Mouse (Mus musculus) kidney, embryonic 16.5 days (tissue): ENCODE measurements around the gene Arhgap19. TPM values are rescaled to one million over a fixed set of nuclear protein-coding genes. Genes with fewer than 3 reads are reported as not detected.

Experiments
- ATAC-seq: fragments of 200-750 bp; cut with Nextera tagmentation; 2 replicates; pipeline ENCODE4 v1.8.0; 2017; ENCODE audit warnings: moderate TSS enrichment; ENCODE audit not compliant: low FRiP score, low TSS enrichment
- H3K27ac ChIP-seq: fragments of 300-500 bp; sonication (generic); 2 replicates; pipeline ENCODE4 v1.5.1; 2014; ENCODE audit warnings: low read length
- H3K27me3 ChIP-seq: fragments of 300-500 bp; sonication (generic); 2 replicates; pipeline ENCODE4 v1.6.1; 2014; ENCODE audit warnings: low read length, control low read depth, mixed read lengths; ENCODE audit not compliant: insufficient read depth
- H3K36me3 ChIP-seq: fragments of 300-500 bp; sonication (generic); 2 replicates; pipeline ENCODE4 v1.6.1; 2014; ENCODE audit warnings: low read length, control low read depth, mixed read lengths; ENCODE audit not compliant: insufficient read depth
- H3K4me1 ChIP-seq: fragments of 300-500 bp; sonication (generic); 2 replicates; pipeline ENCODE4 v1.6.1; 2014; ENCODE audit warnings: low read length, control low read depth, mixed read lengths; ENCODE audit not compliant: insufficient read depth
- H3K4me2 ChIP-seq: fragments of 300-500 bp; sonication (generic); replicated peaks from 2 replicates; pipeline ENCODE4 v1.6.1; 2014; ENCODE audit warnings: low read depth, low read length
- H3K4me3 ChIP-seq: fragments of 300-500 bp; sonication (generic); 2 replicates; pipeline ENCODE4 v1.5.1; 2014; ENCODE audit warnings: mild to moderate bottlenecking, low read length
- H3K9ac ChIP-seq: fragments of 300-500 bp; sonication (generic); replicated peaks from 2 replicates; pipeline ENCODE4 v1.6.1; 2014; ENCODE audit warnings: low read length
- H3K9me3 ChIP-seq: fragments of 300-500 bp; sonication (generic); 2 replicates; pipeline ENCODE4 v1.6.1; 2016; ENCODE audit warnings: low read length, control low read depth
- WGBS: fragments of 180-500 bp; shearing (Covaris S2); extraction: QIAGEN DNeasy Blood & Tissue Kit; methylation state at CpG from one replicate; pipeline ENCODE4 v1.1.7; 2014; 5-methylcytosine and 5-hydroxymethylcytosine counted together
- polyA plus RNA-seq: library from polyadenylated mRNA; unstranded; fragments of >200 nt; fragmentation: Nextera tagmentation; extraction: Ambion mirVana; gene quantifications from 2 replicates; pipeline ENCODE4 v1.2.1, GENCODE M21; 2015

Arhgap19 gene
- polyA plus RNA-seq, 1 experiment from 2014 or later, result 28.0 TPM

DNA sequence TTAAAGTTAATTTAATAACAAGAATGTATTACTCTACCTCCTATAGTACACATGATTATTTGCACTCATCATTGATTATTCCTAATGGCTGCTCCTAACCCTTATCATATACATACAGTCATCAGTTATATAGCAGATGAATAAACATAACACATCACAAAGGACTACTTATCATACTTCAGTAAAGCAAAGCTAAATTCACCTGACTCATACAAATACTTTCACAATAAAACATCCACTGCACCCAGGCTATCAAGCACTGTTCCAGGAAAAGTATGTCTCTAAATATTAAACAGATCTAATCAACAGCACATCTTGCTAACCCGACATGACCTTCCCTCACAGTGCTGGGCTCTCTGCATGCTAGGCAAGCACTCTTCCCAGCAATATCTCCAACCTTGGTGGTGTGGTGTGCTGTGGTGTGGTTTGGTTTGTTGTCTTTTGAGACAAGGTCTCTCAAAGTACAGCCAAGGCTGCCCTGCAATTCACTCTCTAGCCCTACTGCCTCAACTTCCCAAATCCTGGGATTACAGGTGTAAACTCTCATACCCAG lies 8.8 kb downstream of the Arhgap19 start:
- WGBS, result 61% methylated on average over 1 of the region's 1 CpGs
- Histone ChIP-seq H3K36me3 (peaks cover 13% of the 10 kb centered on the region; the same call in 1 of the 2 replicates), H3K4me1 (peaks cover 32% of the 10 kb centered on the region), H3K4me3 (no peak overlapping the region), H3K4me2 (no peak overlapping the region), H3K9ac (no peak overlapping the region), H3K27me3 (no peaks in the 10 kb centered on the region), H3K27ac (peak overlapping the region; percentile 87), H3K9me3 (no peaks in the 10 kb centered on the region)
- no peak for ATAC-seq

GRCm38 (mm10) chr19:41791384-41791783 lies 10.5 kb downstream of the Arhgap19 start:
- Histone ChIP-seq H3K4me3 (no peak overlapping the region), H3K36me3 (peaks cover 15% of the 10 kb centered on the region), H3K27ac (no peak overlapping the region), H3K9me3 (no peaks in the 10 kb centered on the region), H3K9ac (no peak overlapping the region), H3K4me2 (no peak overlapping the region), H3K4me1 (peaks cover 25% of the 10 kb centered on the region), H3K27me3 (no peaks in the 10 kb centered on the region)
- no peak for ATAC-seq
- 94% methylated on average over 2 of the region's 2 CpGs for WGBS

- ATAC-seq, result no peak
- Histone ChIP-seq H3K4me2 (no peak overlapping the region), H3K4me3 (no peak overlapping the region), H3K4me1 (peaks cover 15% of the 10 kb centered on the region; the same call in 1 of the 2 replicates), H3K27me3 (no peaks in the 10 kb centered on the region), H3K9me3 (no peaks in the 10 kb centered on the region), H3K9ac (no peak overlapping the region), H3K36me3 (peaks cover 28% of the 10 kb centered on the region), H3K27ac (no peak overlapping the region)
- WGBS, result 72% methylated on average over 10 of the region's 10 CpGs
Observed at GRCm38 (mm10) chr19:41789110-41789961, 12.5 kb downstream of the Arhgap19 start.

- Histone ChIP-seq H3K9ac (no peak overlapping the region), H3K36me3 (peaks cover 38% of the 10 kb centered on the region), H3K27me3 (no peaks in the 10 kb centered on the region), H3K4me3 (no peak overlapping the region), H3K4me2 (no peak overlapping the region), H3K4me1 (no peaks in the 10 kb centered on the region), H3K9me3 (no peaks in the 10 kb centered on the region), H3K27ac (no peak overlapping the region)
- no peak for ATAC-seq
- 91% methylated on average over 1 of the region's 1 CpGs for WGBS
Observed at GRCm38 (mm10) chr19:41786896-41787295, 15.0 kb downstream of the Arhgap19 start.

DNA sequence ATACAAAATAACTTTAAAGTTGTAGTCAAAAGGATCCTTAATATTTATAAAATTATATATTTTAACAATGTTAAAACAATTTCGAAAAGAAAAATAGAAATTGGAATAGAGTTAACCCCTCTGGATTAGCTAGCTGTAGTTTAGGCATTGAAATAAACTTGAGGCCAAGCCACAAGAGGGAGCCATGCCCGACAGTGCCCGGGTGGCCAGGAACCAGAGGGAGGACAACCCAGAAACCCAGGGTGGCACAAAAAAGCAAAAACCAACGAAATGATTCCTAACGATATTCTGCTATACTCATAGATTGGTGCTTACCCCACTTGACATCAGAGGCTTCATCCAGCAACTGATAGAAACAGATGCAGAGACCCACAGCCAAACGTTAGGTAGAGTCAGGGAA lies 24.3 kb downstream of the Arhgap19 start:
- Histone ChIP-seq H3K27ac (no peak overlapping the region), H3K4me2 (no peak overlapping the region), H3K27me3 (no peaks in the 10 kb centered on the region), H3K4me1 (no peaks in the 10 kb centered on the region), H3K9me3 (no peaks in the 10 kb centered on the region), H3K4me3 (no peak overlapping the region), H3K9ac (no peak overlapping the region), H3K36me3 (peaks cover 61% of the 10 kb centered on the region)
- 90% methylated on average over 6 of the region's 6 CpGs for WGBS
- no peak for ATAC-seq

- Histone ChIP-seq H3K27ac (no peak overlapping the region), H3K4me2 (no peak overlapping the region), H3K9me3 (no peaks in the 10 kb centered on the region), H3K9ac (no peak overlapping the region), H3K4me1 (0 out of 2 replicates have a peak, but pooled peaks cover 3% of the 10 kb centered on the region), H3K4me3 (no peak overlapping the region), H3K27me3 (no peaks in the 10 kb centered on the region), H3K36me3 (peaks cover 21% of the 10 kb centered on the region; the same call in 1 of the 2 replicates)
- ATAC-seq, result no peak
- WGBS, result 91% methylated on average over 7 of the region's 7 CpGs
Observed at GRCm38 (mm10) chr19:41768711-41769110, 33.1 kb downstream of the Arhgap19 start.

DNA sequence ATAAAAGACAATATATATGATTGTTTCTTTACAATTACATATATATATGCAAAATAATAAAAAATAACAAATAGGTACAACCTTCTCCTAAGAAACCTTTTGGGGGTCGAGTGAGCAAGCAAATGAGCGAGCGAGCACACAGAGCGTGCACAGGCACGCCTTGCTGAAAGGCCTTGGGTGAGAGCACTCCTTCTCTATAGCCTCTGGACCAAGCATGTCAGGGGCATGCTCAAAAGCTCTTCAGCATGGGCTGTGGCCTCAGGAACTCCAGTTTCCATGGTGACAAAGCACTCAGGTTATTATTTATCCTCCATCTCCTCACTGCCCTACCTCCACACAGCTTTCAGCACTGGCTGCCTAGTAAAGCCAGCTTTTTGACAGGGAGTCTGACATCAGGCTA lies 35.2 kb downstream of the Arhgap19 start:
- no peaks in the 10 kb centered on the region for H3K9me3 ChIP-seq
- WGBS, result 69% methylated on average over 5 of the region's 5 CpGs
- no peaks in the 10 kb centered on the region for H3K27me3 ChIP-seq
- H3K4me3 ChIP-seq, result no peak overlapping the region
- H3K4me2 ChIP-seq, result no peak overlapping the region
- no peak overlapping the region for H3K9ac ChIP-seq
- ATAC-seq, result no peak
- 0 out of 2 replicates have a peak, but pooled peaks cover 3% of the 10 kb centered on the region for H3K4me1 ChIP-seq
- H3K36me3 ChIP-seq, result 0 out of 2 replicates have a peak, but pooled peaks cover 5% of the 10 kb centered on the region
- H3K27ac ChIP-seq, result no peak overlapping the region

GRCm38 (mm10) chr19:41763870-41764660 lies 37.8 kb downstream of the Arhgap19 start:
- no peaks in the 10 kb centered on the region for H3K36me3 ChIP-seq

GRCm38 (mm10) chr19:41761529-41761928 lies 40.3 kb downstream of the Arhgap19 start:
- Histone ChIP-seq H3K4me3 (no peak overlapping the region), H3K9ac (no peak overlapping the region), H3K36me3 (no peaks in the 10 kb centered on the region), H3K9me3 (0 out of 2 replicates have a peak, but pooled peaks cover 3% of the 10 kb centered on the region), H3K27ac (no peak overlapping the region), H3K27me3 (no peaks in the 10 kb centered on the region), H3K4me1 (no peaks in the 10 kb centered on the region), H3K4me2 (no peak overlapping the region)
- ATAC-seq, result peak; percentile 76
- WGBS, result 21% methylated on average over 9 of the region's 9 CpGs

More at GRCm38 (mm10) chr19:41763870-41764660, 37.8 kb downstream of the Arhgap19 start:
- peak; percentile 42; the same call in 1 of the 2 replicates for ATAC-seq
- Histone ChIP-seq H3K9ac (no peak overlapping the region), H3K27me3 (no peaks in the 10 kb centered on the region), H3K4me2 (no peak overlapping the region), H3K4me3 (no peak overlapping the region), H3K9me3 (0 out of 2 replicates have a peak, but pooled peaks cover 3% of the 10 kb centered on the region), H3K4me1 (0 out of 2 replicates have a peak, but pooled peaks cover 3% of the 10 kb centered on the region), H3K27ac (no peak overlapping the region)
- WGBS, result 24% methylated on average over 12 of the region's 12 CpGs
